Mouse (Mus musculus): ENCODE results near the gene Gm4491.

GRCm38 (mm10) chr14:57161201-57161600 lies 45.5 kb upstream of the Gm4491 start:
- TF ChIP-seq TCF12 (IDR thresholded peaks at IDR 0.05; ENCODE audit: low read depth, low read length), result no peak
- TF ChIP-seq MAFK (IDR thresholded peaks at IDR 0.05; ENCODE audit: insufficient replicate concordance, low read length), result no peak
- TF ChIP-seq GABPA (IDR thresholded peaks at IDR 0.05; ENCODE audit: insufficient replicate concordance, low read depth, low read length), result no peak
- no peak for TF ChIP-seq POLR2A (IDR thresholded peaks at IDR 0.05; ENCODE audit: low read depth, low read length)
- TF ChIP-seq CTCF (conservative IDR thresholded peaks at IDR 0.05 in 1 of 2, IDR thresholded peaks at IDR 0.05 in 1 of 2; ENCODE audit: low read depth in 2 of 2, low read length in 2 of 2), result no peak
- TF ChIP-seq EP300 (IDR thresholded peaks at IDR 0.05; ENCODE audit: low read length), result no peak
- TF ChIP-seq MAX (IDR thresholded peaks at IDR 0.05; ENCODE audit: low read length), result no peak
- TF ChIP-seq TBP (conservative IDR thresholded peaks at IDR 0.05; ENCODE audit: low read depth, low read length), result no peak
- TF ChIP-seq ZNF384 (IDR thresholded peaks at IDR 0.05; ENCODE audit: low read depth, low read length), result no peak
- no peak for TF ChIP-seq CHD1 (IDR thresholded peaks at IDR 0.05; ENCODE audit: low read depth, low read length)
- TF ChIP-seq RCOR1 (conservative IDR thresholded peaks at IDR 0.05; ENCODE audit: low read depth, low read length), result no peak
- TF ChIP-seq ZC3H11A (IDR thresholded peaks at IDR 0.05; ENCODE audit: low read depth, low read length), result no peak
- TF ChIP-seq MAZ (IDR thresholded peaks at IDR 0.05; ENCODE audit: low read depth, low read length), result no peak

Data from CH12.LX (cell line).